Mouse (Mus musculus): Measurements from ENCODE around the gene Nid2.

DNA sequence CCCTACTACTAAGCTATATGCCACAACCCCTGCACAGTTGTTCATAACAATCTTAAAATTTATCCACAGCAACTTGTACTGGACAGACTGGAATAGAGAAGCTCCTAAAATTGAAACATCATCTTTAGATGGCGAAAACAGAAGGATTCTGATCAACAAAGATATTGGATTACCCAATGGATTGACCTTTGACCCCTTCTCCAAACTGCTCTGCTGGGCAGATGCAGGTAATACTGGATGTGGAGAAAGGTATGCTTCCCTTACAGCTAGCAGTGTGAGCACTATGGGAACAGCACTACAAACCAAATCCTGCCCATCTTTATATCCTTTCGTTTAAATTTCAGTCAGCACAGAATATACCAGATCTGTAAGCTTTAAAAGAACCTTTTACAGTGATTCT lies 56.8 kb downstream of the Nid2 start:
- TF ChIP-seq CTCF (IDR thresholded peaks at IDR 0.05; ENCODE audit: control insufficient read depth, insufficient read depth, insufficient replicate concordance, low read depth, low read length) (no peak), POLR2A (IDR thresholded peaks at IDR 0.05; ENCODE audit: control insufficient read depth, low read depth, low read length) (no peak)
